Mouse (Mus musculus) myocyte (in vitro differentiated cells): ENCODE measurements around the gene Rab3il1. TPM values are rescaled to one million over a fixed set of nuclear protein-coding genes. Genes with fewer than 3 reads are reported as not detected.

Experiments
- H3K27me3 ChIP-seq: one replicate; pipeline ENCODE4 v1.6.1; 2011; ENCODE audit not compliant: control insufficient read depth, insufficient read depth, insufficient read length
- H3K36me3 ChIP-seq: one replicate; pipeline ENCODE4 v1.6.1; 2011; ENCODE audit not compliant: control insufficient read depth, insufficient read depth
- H3K4me2 ChIP-seq: one replicate; pipeline ENCODE4 v1.6.1; 2011; ENCODE audit warnings: low read depth, control low read depth
- H3K4me3 ChIP-seq: one replicate; pipeline ENCODE4 v1.5.1; 2011; ENCODE audit warnings: mild to moderate bottlenecking, control low read depth, moderate library complexity
- H3K79me2 ChIP-seq: one replicate; pipeline ENCODE4 v1.6.1; 2011; ENCODE audit not compliant: control insufficient read depth, insufficient read depth
- H3ac ChIP-seq: one replicate; pipeline ENCODE4 v1.6.1; 2011; ENCODE audit not compliant: control insufficient read depth, insufficient read length
- CEBPB ChIP-seq: IDR thresholded peaks from 2 replicates; pipeline ENCODE4 v1.6.1; 2011; ENCODE audit warnings: mild to moderate bottlenecking, moderate library complexity; ENCODE audit not compliant: poor library complexity, insufficient read depth, severe bottlenecking
- E2F4 ChIP-seq: IDR thresholded peaks from one replicate; pipeline ENCODE4 v1.6.1; 2011; ENCODE audit warnings: mild to moderate bottlenecking, control low read depth, moderate library complexity; ENCODE audit not compliant: insufficient read depth
- MAX ChIP-seq: IDR thresholded peaks from one replicate; pipeline ENCODE4 v1.6.1; 2011; ENCODE audit warnings: low read depth, mild to moderate bottlenecking, control low read depth
- MYOD1 ChIP-seq, 3 experiments: IDR thresholded peaks; one replicate each; pipeline ENCODE4 v1.6.1; 2011; ENCODE audit warnings: control low read depth in 2 of 3, low read depth in 2 of 3, mild to moderate bottlenecking in 2 of 3, moderate library complexity in 1 of 3; ENCODE audit not compliant: insufficient read length in 2 of 3, control insufficient read depth in 1 of 3
- MYOG ChIP-seq, 3 experiments: IDR thresholded peaks; one replicate each; pipeline ENCODE4 v1.6.1; 2011; ENCODE audit warnings: control low read depth in 2 of 3, low read depth in 2 of 3, mild to moderate bottlenecking in 2 of 3; ENCODE audit not compliant: insufficient read length in 2 of 3, control insufficient read depth in 1 of 3, insufficient read depth in 1 of 3
- POLR2A ChIP-seq: IDR thresholded peaks from one replicate; pipeline ENCODE4 v1.6.1; 2011; ENCODE audit warnings: low read depth, mild to moderate bottlenecking, control low read depth, moderate library complexity; ENCODE audit not compliant: insufficient read length
- POLR2AphosphoS2 ChIP-seq: IDR thresholded peaks from one replicate; pipeline ENCODE4 v1.6.1; 2011; ENCODE audit warnings: low read depth, control low read depth; ENCODE audit not compliant: insufficient read length
- REST ChIP-seq: IDR thresholded peaks from one replicate; pipeline ENCODE4 v1.6.1; 2011; ENCODE audit warnings: mild to moderate bottlenecking, control low read depth, moderate library complexity; ENCODE audit not compliant: insufficient read depth, insufficient read length
- SRF ChIP-seq: IDR thresholded peaks from one replicate; pipeline ENCODE4 v1.6.1; 2011; ENCODE audit warnings: low read depth; ENCODE audit not compliant: control insufficient read depth, insufficient read length
- TCF12 ChIP-seq: IDR thresholded peaks from one replicate; pipeline ENCODE4 v1.6.1; 2011; ENCODE audit warnings: mild to moderate bottlenecking, control low read depth; ENCODE audit not compliant: poor library complexity, insufficient read depth, severe bottlenecking
- TCF3 ChIP-seq: IDR thresholded peaks from one replicate; pipeline ENCODE4 v1.6.1; 2011; ENCODE audit warnings: low read depth, control low read depth; ENCODE audit not compliant: insufficient read length
- USF1 ChIP-seq: IDR thresholded peaks from one replicate; pipeline ENCODE4 v1.6.1; 2011; ENCODE audit warnings: low read depth, mild to moderate bottlenecking, control low read depth, moderate library complexity
- polyA plus RNA-seq: library from polyadenylated mRNA; unstranded; fragments of >200 nt; fragmentation: generic; extraction: Trizol; gene quantifications from one replicate; pipeline ENCODE4 v1.2.1, GENCODE M21; 2012; ENCODE audit warnings: missing spikeins

Gene Rab3il1
- polyA plus RNA-seq, 1 experiment = 15.2 TPM

- Histone ChIP-seq H3K27me3 (no peaks in the 10 kb centered on the region), H3K4me2 (no peak overlapping the region), H3K4me3 (no peak overlapping the region), H3ac (no peak overlapping the region), H3K36me3 (peaks cover 54% of the 10 kb centered on the region), H3K79me2 (no peaks in the 10 kb centered on the region)
- no peak for TF ChIP-seq USF1
- TF ChIP-seq POLR2AphosphoS2 = no peak
- TF ChIP-seq REST = no peak
- TF ChIP-seq TCF12 = no peak
- TF ChIP-seq MYOD1 (IDR thresholded peaks at IDR 0.05; ENCODE audit: control insufficient read depth in 1 of 3, insufficient read length in 2 of 3, low read depth in 2 of 3) = no peak
- TF ChIP-seq E2F4 = no peak
- no peak for TF ChIP-seq TCF3
- no peak for TF ChIP-seq POLR2A
- no peak for TF ChIP-seq CEBPB
- TF ChIP-seq MAX = no peak
- no peak for TF ChIP-seq SRF
Measured at GRCm38 (mm10) chr19:10082105-10082504, 80.6 kb downstream of the Rab3il1 start.

GRCm38 (mm10) chr19:10085454-10085853 lies 84.0 kb downstream of the Rab3il1 start:
- TF ChIP-seq CEBPB (no peak), TCF12 (no peak)
- Histone ChIP-seq H3ac (no peak overlapping the region), H3K27me3 (no peaks in the 10 kb centered on the region), H3K4me3 (no peak overlapping the region), H3K4me2 (no peak overlapping the region), H3K79me2 (no peaks in the 10 kb centered on the region), H3K36me3 (peaks cover 60% of the 10 kb centered on the region)

- no peak overlapping the region for H3ac ChIP-seq
- peaks cover under 1% of the 10 kb centered on the region for H3K79me2 ChIP-seq
- no peak for TF ChIP-seq SRF
- TF ChIP-seq POLR2AphosphoS2 = no peak
- no peak for TF ChIP-seq USF1
- no peak for TF ChIP-seq CEBPB
- no peak for TF ChIP-seq POLR2A
- TF ChIP-seq TCF3 = no peak
- no peak for TF ChIP-seq REST
- TF ChIP-seq MYOD1 (IDR thresholded peaks at IDR 0.05; ENCODE audit: control insufficient read depth in 1 of 3, insufficient read length in 2 of 3, low read depth in 2 of 3) = no peak
- no peak for TF ChIP-seq TCF12
- TF ChIP-seq MAX = no peak
- no peak for TF ChIP-seq E2F4
- TF ChIP-seq MYOG (IDR thresholded peaks at IDR 0.05; ENCODE audit: control insufficient read depth in 1 of 3, insufficient read depth in 1 of 3, insufficient read length in 2 of 3, low read depth in 2 of 3) = no peak
- no peak overlapping the region for H3K4me2 ChIP-seq
- H3K27me3 ChIP-seq = no peaks in the 10 kb centered on the region
- no peak overlapping the region for H3K4me3 ChIP-seq
- H3K36me3 ChIP-seq = peaks cover 52% of the 10 kb centered on the region
Measured at GRCm38 (mm10) chr19:10086976-10087375, 85.5 kb downstream of the Rab3il1 start.

Other genes with a start within 250 kb of the Rab3il1 start
- gene Scgb2a2, start 154.1 kb upstream of the Rab3il1 start, polyA plus RNA-seq = not detected
- 39.0 TPM for gene Incenp, start 102.1 kb upstream of the Rab3il1 start, polyA plus RNA-seq
- gene Fth1, start 21.1 kb upstream of the Rab3il1 start, polyA plus RNA-seq = 6,603 TPM
- 6.6 TPM for gene Best1, start within 50 bp of the Rab3il1 start, polyA plus RNA-seq
- 557 TPM for gene Fads3, start 39.9 kb downstream of the Rab3il1 start, polyA plus RNA-seq
- 157 TPM for gene Fads2, start 100.1 kb downstream of the Rab3il1 start, polyA plus RNA-seq
- gene Fads1, start 181.2 kb downstream of the Rab3il1 start, polyA plus RNA-seq = 120 TPM
- gene Tmem258, start 202.3 kb downstream of the Rab3il1 start, polyA plus RNA-seq = 291 TPM
- gene Fen1, start 202.5 kb downstream of the Rab3il1 start, polyA plus RNA-seq = 14.1 TPM
- 1.5 TPM for gene Myrf, start 239.1 kb downstream of the Rab3il1 start, polyA plus RNA-seq